Comparison of ENCODE assay signal across 8 mouse cellular contexts in the genomic region with DNA sequence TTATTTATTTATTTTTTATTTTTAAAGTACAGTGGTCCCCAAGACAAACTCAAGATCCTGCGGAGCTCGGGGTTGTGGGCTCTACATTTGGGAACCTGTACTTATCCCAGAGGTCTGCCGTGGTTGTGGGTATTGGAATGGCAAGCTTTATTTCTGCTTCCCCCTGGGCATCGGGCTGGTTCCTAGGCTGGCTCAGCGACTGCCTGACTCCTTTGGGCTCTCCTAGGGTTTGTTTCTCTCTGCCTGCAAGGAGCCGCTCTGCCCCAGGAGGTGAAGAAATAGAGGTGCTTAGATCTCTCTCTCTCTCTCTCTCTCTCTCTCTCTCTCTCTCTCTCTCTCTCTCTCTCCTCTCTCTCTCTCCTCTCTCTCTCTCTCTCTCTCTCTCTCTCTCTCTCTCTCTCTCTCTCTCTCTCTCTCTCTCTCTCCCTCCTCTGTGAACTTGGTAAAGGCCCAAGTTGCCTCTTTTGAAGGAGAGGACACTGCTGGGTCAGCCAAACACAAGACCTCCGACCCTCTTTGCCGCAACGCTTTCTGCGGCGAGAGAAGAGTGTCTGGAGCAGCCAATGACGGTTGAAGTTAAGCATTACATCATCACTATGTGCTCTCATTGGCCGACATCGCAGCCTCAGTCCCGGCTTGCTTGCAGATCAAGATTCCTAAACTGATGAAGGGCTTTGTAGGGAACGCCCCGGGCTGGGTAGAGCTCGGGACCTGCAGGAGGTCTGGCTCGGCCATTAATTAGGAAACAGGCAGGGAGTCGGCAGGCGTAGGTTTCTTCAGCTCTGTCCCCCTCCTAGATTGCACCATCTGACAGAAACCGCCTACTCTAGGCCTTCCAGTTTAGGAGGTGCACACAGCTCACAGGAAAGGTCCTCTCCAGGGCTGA. TPM values are rescaled to one million over a fixed set of nuclear protein-coding genes. Genes with fewer than 3 reads are reported as not detected.
DNase-seq lines count a peak whose midpoint lies in the region; ATAC-seq and TF ChIP-seq lines count a peak whose summit lies in the region.

No protein-coding gene starts in this region.

- ATAC-seq in heart, embryonic 13.5 days (ENCODE audit: extremely low read depth, insufficient number of reproducible peaks, low FRiP score, low TSS enrichment) = peak; percentile 57; the same call in 1 of the 2 replicates
- ATAC-seq in kidney, embryonic 15.5 days (replicated peaks; ENCODE audit: low FRiP score) = peak; percentile 96
- ATAC-seq in limb, embryonic 15.5 days (ENCODE audit: insufficient number of reproducible peaks, low FRiP score, low TSS enrichment, low read depth) = peak; percentile 84
- ATAC-seq in midbrain, embryonic 16.5 days = peak; percentile 93

- H3K9me3 ChIP-seq in heart, embryonic 13.5 days = no peaks in the 10 kb centered on the region
- no peaks in the 10 kb centered on the region for H3K9me3 ChIP-seq in kidney, embryonic 15.5 days (replicated peaks)
- no peaks in the 10 kb centered on the region for H3K9me3 ChIP-seq in limb, embryonic 15.5 days
- no peaks in the 10 kb centered on the region for H3K9me3 ChIP-seq in midbrain, embryonic 16.5 days (replicated peaks; ENCODE audit: control insufficient read depth, low read length, poor library complexity, severe bottlenecking)

- TF ChIP-seq CTCF in embryonic fibroblast, embryonic 13.5 days (IDR thresholded peaks at IDR 0.05; ENCODE audit: borderline replicate concordance, insufficient read depth, low read length) = no peak

- H3K36me3 ChIP-seq in heart, embryonic 13.5 days = no peaks in the 10 kb centered on the region
- no peaks in the 10 kb centered on the region for H3K36me3 ChIP-seq in kidney, embryonic 15.5 days
- no peaks in the 10 kb centered on the region for H3K36me3 ChIP-seq in limb, embryonic 15.5 days
- no peaks in the 10 kb centered on the region for H3K36me3 ChIP-seq in midbrain, embryonic 16.5 days (ENCODE audit: control insufficient read depth, insufficient read depth, low read length)

- no peaks in the 10 kb centered on the region for H3K27me3 ChIP-seq in heart, embryonic 13.5 days (replicated peaks)
- no peaks in the 10 kb centered on the region for H3K27me3 ChIP-seq in kidney, embryonic 15.5 days
- no peaks in the 10 kb centered on the region for H3K27me3 ChIP-seq in limb, embryonic 15.5 days
- H3K27me3 ChIP-seq in midbrain, embryonic 16.5 days (ENCODE audit: control insufficient read depth, insufficient read depth, low read depth, low read length) = no peaks in the 10 kb centered on the region

- 0 out of 2 replicates have a peak overlapping the region, but pooled peaks have one; percentile 21 for H3K4me3 ChIP-seq in embryonic fibroblast, embryonic 13.5 days (ENCODE audit: insufficient read depth, low read length)
- peak overlapping the region; percentile 43 for H3K4me3 ChIP-seq in heart, embryonic 13.5 days
- peak overlapping the region; percentile 28 for H3K4me3 ChIP-seq in kidney, embryonic 15.5 days (replicated peaks)
- peak overlapping the region; percentile 18 for H3K4me3 ChIP-seq in limb, embryonic 15.5 days
- H3K4me3 ChIP-seq in midbrain, embryonic 16.5 days (ENCODE audit: low read depth, low read length) = peak overlapping the region; percentile 2; the same call in 1 of the 2 replicates

- TF ChIP-seq POLR2A in embryonic fibroblast, embryonic 13.5 days (IDR thresholded peaks at IDR 0.05; ENCODE audit: low read depth, low read length) = peak; percentile 43

- 11% methylated on average over 22 of the region's 22 CpGs for WGBS in heart, embryonic 13.5 days
- 11% methylated on average over 22 of the region's 22 CpGs for WGBS in kidney, embryonic 15.5 days
- 11% methylated on average over 22 of the region's 22 CpGs for WGBS in limb, embryonic 15.5 days
- 8% methylated on average over 22 of the region's 22 CpGs for WGBS in midbrain, embryonic 16.5 days

- no peaks in the 10 kb centered on the region for H3K4me1 ChIP-seq in embryonic fibroblast, embryonic 13.5 days (ENCODE audit: control insufficient read depth, insufficient read depth, low read length)
- no peaks in the 10 kb centered on the region for H3K4me1 ChIP-seq in heart, embryonic 13.5 days
- H3K4me1 ChIP-seq in kidney, embryonic 15.5 days = peaks cover 4% of the 10 kb centered on the region; the same call in 1 of the 2 replicates
- H3K4me1 ChIP-seq in limb, embryonic 15.5 days = peaks cover 13% of the 10 kb centered on the region
- peaks cover 24% of the 10 kb centered on the region for H3K4me1 ChIP-seq in midbrain, embryonic 16.5 days (ENCODE audit: control insufficient read depth, insufficient read depth, low read length)

- DNase-seq in adrenal gland, adult (ENCODE audit: inconsistent age in 2 of 2, low spot score in 1 of 2) = peak; percentile 46 to 65
- no peak for DNase-seq in adrenal gland, postnatal 4 days (ENCODE audit: low spot score in 2 of 2)
- peak; percentile 94 for DNase-seq in telencephalon, adult 2 months (ENCODE audit: low read depth, low spot score)

- H3K27ac ChIP-seq in embryonic fibroblast, embryonic 13.5 days (ENCODE audit: insufficient read depth, low read length) = no peak overlapping the region
- H3K27ac ChIP-seq in heart, embryonic 13.5 days (replicated peaks) = no peak overlapping the region
- H3K27ac ChIP-seq in kidney, embryonic 15.5 days = no peak overlapping the region
- no peak overlapping the region for H3K27ac ChIP-seq in limb, embryonic 15.5 days
- peak overlapping the region; percentile 69 for H3K27ac ChIP-seq in midbrain, embryonic 16.5 days (ENCODE audit: low read length)

- H3K9ac ChIP-seq in heart, embryonic 13.5 days = peak overlapping the region; percentile 72
- H3K9ac ChIP-seq in kidney, embryonic 15.5 days = no peak overlapping the region
- H3K9ac ChIP-seq in limb, embryonic 15.5 days = no peak overlapping the region
- H3K9ac ChIP-seq in midbrain, embryonic 16.5 days (ENCODE audit: low read depth, low read length) = peak overlapping the region; percentile 52; the same call in 1 of the 2 replicates

- H3K4me2 ChIP-seq in heart, embryonic 13.5 days = peak overlapping the region; percentile 67
- peak overlapping the region; percentile 59 for H3K4me2 ChIP-seq in kidney, embryonic 15.5 days
- H3K4me2 ChIP-seq in limb, embryonic 15.5 days = peak overlapping the region; percentile 38
- H3K4me2 ChIP-seq in midbrain, embryonic 16.5 days (ENCODE audit: low read length) = peak overlapping the region; percentile 46

RNA-seq across cellular contexts. Expression of a gene that starts 42.9 kb away (rescaled TPM):
- total RNA-seq in adrenal gland, postnatal 4 days (2021) = 100 to 1,000 TPM; 373 to 429 TPM
- polyA plus RNA-seq in embryonic fibroblast, embryonic 13.5 days (2011; ENCODE audit: insufficient read length, low read depth, missing spikeins) = 594 and 640 TPM in 2 replicates
- 821 and 849 TPM in 2 replicates for polyA plus RNA-seq in heart, embryonic 13.5 days (2015; fragmentation: Nextera tagmentation; extraction: Ambion mirVana)
- 1,314 and 1,392 TPM in 2 replicates for polyA plus RNA-seq in kidney, embryonic 15.5 days (2015; fragmentation: Nextera tagmentation; extraction: Ambion mirVana)
- 1,371 and 1,465 TPM in 2 replicates for polyA plus RNA-seq in limb, embryonic 15.5 days (2015; fragmentation: Nextera tagmentation; extraction: Ambion mirVana)
- polyA plus RNA-seq in midbrain, embryonic 16.5 days (2015; fragmentation: Nextera tagmentation; extraction: Ambion mirVana) = 2,757 and 3,016 TPM in 2 replicates

Comparison
In these comparisons a context has a peak if more than half of its experiments do, and no peak if none do; other contexts are left out.
1. DNase-seq: peak in adrenal gland, adult (2 of 2) and telencephalon, adult 2 months (single experiment); none in adrenal gland, postnatal 4 days (0 of 2).
2. H3K9ac ChIP-seq: peak in heart, embryonic 13.5 days (single experiment) and midbrain, embryonic 16.5 days (single experiment); none in kidney, embryonic 15.5 days (single experiment) and limb, embryonic 15.5 days (single experiment).
3. Peak in every context shown above with its lines, with median percentiles within 50 percentile points of each other: H3K4me3 ChIP-seq, ATAC-seq and H3K4me2 ChIP-seq.